In the genomic region with DNA sequence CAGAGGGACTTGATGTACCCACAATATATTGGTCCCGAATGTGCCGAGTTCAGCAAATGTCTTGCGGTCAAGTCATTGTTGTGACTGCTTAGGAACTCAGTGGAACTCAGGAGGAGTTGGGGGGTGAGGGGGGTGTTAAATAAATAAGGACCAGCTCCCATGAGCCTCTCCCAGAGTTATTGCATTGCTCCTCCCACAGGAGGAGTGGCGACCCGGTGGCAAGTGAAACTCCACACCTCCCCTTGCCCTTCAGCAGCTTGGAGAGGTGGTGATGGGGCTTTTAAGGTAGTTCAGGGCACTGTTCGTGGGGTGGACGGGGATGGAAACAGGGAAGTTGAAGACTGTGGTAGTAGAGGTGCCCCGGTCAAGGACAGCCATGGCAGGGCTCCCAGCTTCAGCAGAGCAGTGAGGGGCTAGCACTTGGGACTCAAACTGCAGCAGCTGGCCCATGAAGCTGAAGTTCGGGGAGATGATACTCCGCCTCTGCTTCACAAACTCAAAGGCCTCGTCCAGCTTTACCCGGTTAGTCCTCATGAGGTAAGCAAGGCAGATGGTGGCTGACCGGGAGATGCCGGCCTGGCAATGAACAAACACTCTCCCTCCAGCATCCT, we compare ENCODE assay signal across 8 mouse cellular contexts. TPM values are rescaled to one million over a fixed set of nuclear protein-coding genes. Genes with fewer than 3 reads are reported as not detected.
DNase-seq lines count a peak whose midpoint lies in the region; ATAC-seq and TF ChIP-seq lines count a peak whose summit lies in the region.

No protein-coding gene starts in this region.

- peak overlapping the region; percentile 75 for H3K4me2 ChIP-seq in heart, postnatal 0 days (ENCODE audit: low read depth, low read length)
- peak overlapping the region; percentile 73 for H3K4me2 ChIP-seq in limb, embryonic 11.5 days (ENCODE audit: low read depth, severe bottlenecking)
- H3K4me2 ChIP-seq in midbrain, embryonic 16.5 days (ENCODE audit: low read length) = peak overlapping the region; percentile 93

- no peak for TF ChIP-seq CTCF in heart, postnatal 0 days (IDR thresholded peaks at IDR 0.05; ENCODE audit: low read depth)

- TF ChIP-seq EP300 in heart, postnatal 0 days (IDR thresholded peaks at IDR 0.05; ENCODE audit: low read depth) = no peak

- peaks cover 42% of the 10 kb centered on the region for H3K4me1 ChIP-seq in heart, postnatal 0 days (ENCODE audit: control insufficient read depth, insufficient read depth)
- H3K4me1 ChIP-seq in limb, embryonic 11.5 days (ENCODE audit: control insufficient read depth, insufficient read depth, low read length) = peaks cover 23% of the 10 kb centered on the region; the same call in 1 of the 2 replicates
- peaks cover 43% of the 10 kb centered on the region for H3K4me1 ChIP-seq in midbrain, embryonic 16.5 days (ENCODE audit: control insufficient read depth, insufficient read depth, low read length)

- H3K9me3 ChIP-seq in heart, postnatal 0 days (replicated peaks; ENCODE audit: control insufficient read depth, low read length) = no peaks in the 10 kb centered on the region
- no peaks in the 10 kb centered on the region for H3K9me3 ChIP-seq in limb, embryonic 11.5 days (ENCODE audit: control insufficient read depth, low read length)
- H3K9me3 ChIP-seq in midbrain, embryonic 16.5 days (replicated peaks; ENCODE audit: control insufficient read depth, low read length, poor library complexity, severe bottlenecking) = no peaks in the 10 kb centered on the region

- H3K27me3 ChIP-seq in heart, postnatal 0 days (ENCODE audit: control insufficient read depth, insufficient read depth, low read length) = no peaks in the 10 kb centered on the region
- H3K27me3 ChIP-seq in limb, embryonic 11.5 days (ENCODE audit: control insufficient read depth, insufficient read depth, low read length) = no peaks in the 10 kb centered on the region
- no peaks in the 10 kb centered on the region for H3K27me3 ChIP-seq in midbrain, embryonic 16.5 days (ENCODE audit: control insufficient read depth, insufficient read depth, low read depth, low read length)

- intact Hi-C loops in heart, postnatal 25 days (cut with DNase I) = loop anchor here (5.0 kb wide), 3 partner anchors 41 to 116 kb away; no protein-coding TSS in a partner anchor

- WGBS in heart, postnatal 0 days = 32% methylated on average over 14 of the region's 14 CpGs
- WGBS in limb, embryonic 11.5 days = 83% methylated on average over 14 of the region's 14 CpGs
- WGBS in midbrain, embryonic 16.5 days = 81% methylated on average over 14 of the region's 14 CpGs

- DNase-seq in heart, adult 11 months = peak; percentile 98
- DNase-seq in heart, postnatal 25 days (ENCODE audit: low spot score) = no peak
- DNase-seq in cerebellum, postnatal 25 days = peak; percentile 68 to 69
- no peak for DNase-seq in heart, postnatal 0 days (ENCODE audit: low spot score)
- no peak for DNase-seq in limb, embryonic 11.5 days (ENCODE audit: low spot score)
- DNase-seq in Muller cell, postnatal 12 days (ENCODE audit: inconsistent ontology term) = no peak
- DNase-seq in urinary bladder, adult 2 months (ENCODE audit: low spot score) = no peak

- H3K9ac ChIP-seq in heart, postnatal 0 days (replicated peaks; ENCODE audit: low read depth, low read length) = peak overlapping the region; percentile 88
- no peak overlapping the region for H3K9ac ChIP-seq in limb, embryonic 11.5 days (ENCODE audit: low read length)
- no peak overlapping the region; the same call in 1 of the 2 replicates for H3K9ac ChIP-seq in midbrain, embryonic 16.5 days (ENCODE audit: low read depth, low read length)

- H3K4me3 ChIP-seq in heart, postnatal 0 days (ENCODE audit: low read depth, low read length) = peak overlapping the region; percentile 76
- H3K4me3 ChIP-seq in limb, embryonic 11.5 days (ENCODE audit: low read depth, low read length) = peak overlapping the region; percentile 75
- H3K4me3 ChIP-seq in midbrain, embryonic 16.5 days (ENCODE audit: low read depth, low read length) = peak overlapping the region; percentile 80

- H3K36me3 ChIP-seq in heart, postnatal 0 days (replicated peaks; ENCODE audit: control insufficient read depth, insufficient read depth, low read length) = peaks cover 17% of the 10 kb centered on the region
- H3K36me3 ChIP-seq in limb, embryonic 11.5 days (ENCODE audit: control insufficient read depth, insufficient read depth, low read length) = peaks cover 3% of the 10 kb centered on the region; the same call in 1 of the 2 replicates
- no peaks in the 10 kb centered on the region for H3K36me3 ChIP-seq in midbrain, embryonic 16.5 days (ENCODE audit: control insufficient read depth, insufficient read depth, low read length)

- peak overlapping the region; percentile 98 for H3K27ac ChIP-seq in heart, postnatal 0 days (ENCODE audit: low read depth)
- H3K27ac ChIP-seq in limb, embryonic 11.5 days (replicated peaks; ENCODE audit: low read depth, low read length) = no peak overlapping the region
- no peak overlapping the region for H3K27ac ChIP-seq in midbrain, embryonic 16.5 days (ENCODE audit: low read length)

- ATAC-seq in heart, postnatal 0 days (ENCODE audit: insufficient read depth, low read depth) = no peak
- no peak for ATAC-seq in limb, embryonic 11.5 days (ENCODE audit: insufficient number of reproducible peaks, low FRiP score, low TSS enrichment, low read depth)
- ATAC-seq in midbrain, embryonic 16.5 days = no peak

RNA-seq across cellular contexts. Expression of a gene that starts 55.2 kb away (rescaled TPM):
- total RNA-seq in heart, postnatal 25 days (2021) = 10 to 100 TPM; 54.2 to 58.4 TPM
- total RNA-seq in heart, postnatal 0 days (2014; rRNA removed; ENCODE audit: low replicate concordance) = 148 and 152 TPM in 2 replicates
- polyA plus RNA-seq in heart, postnatal 0 days (2015; fragmentation: Nextera tagmentation; extraction: Ambion mirVana) = 50.8 and 53.3 TPM in 2 replicates
- 134 and 143 TPM in 2 replicates for polyA plus RNA-seq in limb, embryonic 11.5 days (2014; fragmentation: Nextera tagmentation; extraction: Ambion mirVana)
- polyA plus RNA-seq in midbrain, embryonic 16.5 days (2015; fragmentation: Nextera tagmentation; extraction: Ambion mirVana) = 102 and 103 TPM in 2 replicates
- 152 and 155 TPM in 2 replicates for polyA plus RNA-seq in urinary bladder, adult 2 months (2012; rRNA removed)

RNA-seq across cellular contexts. Expression of a gene that starts 55.8 kb away (rescaled TPM):
- 10 to 100 TPM; 44.8 to 66.4 TPM for total RNA-seq in heart, postnatal 25 days (2021)
- 105 and 114 TPM in 2 replicates for total RNA-seq in heart, postnatal 0 days (2014; rRNA removed; ENCODE audit: low replicate concordance)
- 23.1 and 24.0 TPM in 2 replicates for polyA plus RNA-seq in heart, postnatal 0 days (2015; fragmentation: Nextera tagmentation; extraction: Ambion mirVana)
- polyA plus RNA-seq in limb, embryonic 11.5 days (2014; fragmentation: Nextera tagmentation; extraction: Ambion mirVana) = 22.8 and 26.0 TPM in 2 replicates
- polyA plus RNA-seq in midbrain, embryonic 16.5 days (2015; fragmentation: Nextera tagmentation; extraction: Ambion mirVana) = 33.4 and 35.1 TPM in 2 replicates
- 67.4 and 75.0 TPM in 2 replicates for polyA plus RNA-seq in urinary bladder, adult 2 months (2012; rRNA removed)

Comparison
In these comparisons a context has a peak if more than half of its experiments do, and no peak if none do; other contexts are left out.
1. DNase-seq: peak in heart, adult 11 months (single experiment) and cerebellum, postnatal 25 days (2 of 2); none in heart, postnatal 25 days (single experiment), heart, postnatal 0 days (single experiment), limb, embryonic 11.5 days (single experiment), Muller cell, postnatal 12 days (single experiment) and urinary bladder, adult 2 months (single experiment).
2. Peak in every context shown above with its lines, with median percentiles within 50 percentile points of each other: H3K4me2 ChIP-seq and H3K4me3 ChIP-seq.